Mouse (Mus musculus): ENCODE data around the gene Shox2. TPM values are rescaled to one million over a fixed set of nuclear protein-coding genes. Genes with fewer than 3 reads are reported as not detected.

The Shox2 gene
- total RNA-seq (2015; ENCODE audit: low replicate concordance), result not detected in 2 replicates
- 1.4 TPM in 1 of 2 replicates, not detected in the other for total RNA-seq (2017; ENCODE audit: low replicate concordance)

GRCm38 (mm10) chr3:66981706-66982105, at the start of gene Shox2:
TSS of gene Shox2 (minus strand) at chr3:66981771.
- ATAC-seq (replicated peaks; ENCODE audit: low FRiP score, poor library complexity, severe bottlenecking), result no peak

GRCm38 (mm10) chr3:66996820-66997219, 15.2 kb upstream of the Shox2 start:
- ATAC-seq (replicated peaks; ENCODE audit: low FRiP score, poor library complexity, severe bottlenecking), result no peak

GRCm38 (mm10) chr3:66986287-66986560, 4.7 kb upstream of the Shox2 start:
- no peak for ATAC-seq (replicated peaks; ENCODE audit: low FRiP score, poor library complexity, severe bottlenecking)

GRCm38 (mm10) chr3:66985539-66986286, 4.1 kb upstream of the Shox2 start:
- peak; percentile 75 for ATAC-seq (replicated peaks; ENCODE audit: low FRiP score, poor library complexity, severe bottlenecking)

GRCm38 (mm10) chr3:66983481-66983880, 1.9 kb upstream of the Shox2 start:
- ATAC-seq (replicated peaks; ENCODE audit: low FRiP score, poor library complexity, severe bottlenecking), result no peak

- ATAC-seq (replicated peaks; ENCODE audit: low FRiP score, poor library complexity, severe bottlenecking), result no peak
These were observed 775 bp upstream of the Shox2 start for GRCm38 (mm10) chr3:66982181-66982911.

- ATAC-seq (replicated peaks; ENCODE audit: low FRiP score, poor library complexity, severe bottlenecking), result no peak
These were observed 390 bp downstream of the Shox2 start, which contains the start of gene Rsrc1 for GRCm38 (mm10) chr3:66981101-66981661. TSS of gene Rsrc1 (plus strand) at chr3:66981390.

- no peak for ATAC-seq (replicated peaks; ENCODE audit: low FRiP score, poor library complexity, severe bottlenecking)
These were observed 1.2 kb downstream of the Shox2 start for GRCm38 (mm10) chr3:66980111-66980975.

- no peak for ATAC-seq (replicated peaks; ENCODE audit: low FRiP score, poor library complexity, severe bottlenecking)
These were observed 2.1 kb downstream of the Shox2 start for GRCm38 (mm10) chr3:66979491-66979890.

- ATAC-seq (replicated peaks; ENCODE audit: low FRiP score, poor library complexity, severe bottlenecking), result no peak
These were observed 2.9 kb downstream of the Shox2 start for GRCm38 (mm10) chr3:66978457-66979381.

- ATAC-seq (replicated peaks; ENCODE audit: low FRiP score, poor library complexity, severe bottlenecking), result no peak
These were observed 3.6 kb downstream of the Shox2 start for GRCm38 (mm10) chr3:66977811-66978456.

- ATAC-seq (replicated peaks; ENCODE audit: low FRiP score, poor library complexity, severe bottlenecking), result no peak
These were observed 4.5 kb downstream of the Shox2 start for GRCm38 (mm10) chr3:66976889-66977615.

- ATAC-seq (replicated peaks; ENCODE audit: low FRiP score, poor library complexity, severe bottlenecking), result no peak
These were observed 7.1 kb downstream of the Shox2 start for GRCm38 (mm10) chr3:66974501-66974900.

GRCm38 (mm10) chr3:66973391-66973943, 8.1 kb downstream of the Shox2 start:
- ATAC-seq (replicated peaks; ENCODE audit: low FRiP score, poor library complexity, severe bottlenecking), result no peak

GRCm38 (mm10) chr3:66972191-66972950, 9.2 kb downstream of the Shox2 start:
- ATAC-seq (replicated peaks; ENCODE audit: low FRiP score, poor library complexity, severe bottlenecking), result no peak

- ATAC-seq (replicated peaks; ENCODE audit: low FRiP score, poor library complexity, severe bottlenecking), result 0 out of 2 replicates have a peak, but pooled peaks have one; percentile 19
These were observed 10.8 kb downstream of the Shox2 start for GRCm38 (mm10) chr3:66970661-66971331.

Measured in erythroid progenitor cell, adult 5-6 weeks (primary cell).